Mouse (Mus musculus) heart, postnatal 0 days (tissue): ENCODE results near the gene Tmem216. TPM values are rescaled to one million over a fixed set of nuclear protein-coding genes. Genes with fewer than 3 reads are reported as not detected.
A peak's percentile ranks its signal among the peaks of the same experiment; 100 is the strongest.

ENCODE experiments used
- ATAC-seq: fragments of 200-750 bp; cut with Nextera tagmentation; 2 replicates; pipeline ENCODE4 v1.8.0; 2017; ENCODE audit warnings: low read depth, moderate number of reproducible peaks, moderate library complexity; ENCODE audit not compliant: insufficient read depth
- DNase-seq: peaks from one replicate; pipeline ENCODE4 v3.0.0-alpha.2; 2016; ENCODE audit warnings: low spot score
- H3K27ac ChIP-seq: fragments of 300-500 bp; sonication (generic); 2 replicates; pipeline ENCODE4 v1.5.1; 2014; ENCODE audit warnings: low read depth, mild to moderate bottlenecking
- H3K27me3 ChIP-seq: fragments of 300-500 bp; sonication (generic); 2 replicates; pipeline ENCODE4 v1.6.1; 2014; ENCODE audit warnings: low read length, mixed read lengths; ENCODE audit not compliant: control insufficient read depth, insufficient read depth
- H3K36me3 ChIP-seq: fragments of 300-500 bp; sonication (generic); replicated peaks from 2 replicates; pipeline ENCODE4 v1.6.1; 2014; ENCODE audit warnings: low read length, mixed read lengths; ENCODE audit not compliant: control insufficient read depth, insufficient read depth
- H3K4me1 ChIP-seq: fragments of 300-500 bp; sonication (generic); 2 replicates; pipeline ENCODE4 v1.6.1; 2014; ENCODE audit warnings: antibody characterized with exemption; ENCODE audit not compliant: control insufficient read depth, insufficient read depth
- H3K4me2 ChIP-seq: fragments of 300-500 bp; sonication (generic); 2 replicates; pipeline ENCODE4 v1.6.1; 2014; ENCODE audit warnings: low read depth, mild to moderate bottlenecking, low read length, moderate library complexity
- H3K4me3 ChIP-seq: fragments of 300-500 bp; sonication (generic); 2 replicates; pipeline ENCODE4 v1.5.1; 2014; ENCODE audit warnings: low read depth, low read length
- H3K9ac ChIP-seq: fragments of 300-500 bp; sonication (generic); replicated peaks from 2 replicates; pipeline ENCODE4 v1.6.1; 2014; ENCODE audit warnings: low read depth, low read length, mixed read lengths
- H3K9me3 ChIP-seq: fragments of 300-500 bp; sonication (generic); replicated peaks from 2 replicates; pipeline ENCODE4 v1.6.1; 2016; ENCODE audit warnings: low read length; ENCODE audit not compliant: control insufficient read depth
- CTCF ChIP-seq: IDR thresholded peaks from 2 replicates; pipeline ENCODE4 v1.5.1; 2016; ENCODE audit warnings: antibody characterized with exemption, control low read depth, low read depth
- EP300 ChIP-seq: IDR thresholded peaks from 2 replicates; pipeline ENCODE4 v1.6.1; 2016; ENCODE audit warnings: antibody characterized with exemption, low read depth
- WGBS: fragments of 180-500 bp; shearing (Covaris S2); extraction: QIAGEN DNeasy Blood & Tissue Kit; methylation state at CpG from one replicate; pipeline ENCODE4 v1.1.7; 2014; 5-methylcytosine and 5-hydroxymethylcytosine counted together
- polyA plus RNA-seq: library from polyadenylated mRNA; unstranded; fragments of >200 nt; fragmentation: Nextera tagmentation; extraction: Ambion mirVana; gene quantifications from 2 replicates; pipeline ENCODE4 v1.2.1, GENCODE M21; 2015
- total RNA-seq: library from RNA; depleted of rRNA; stranded (reverse); fragments of >200 nt; gene quantifications from 2 replicates; pipeline ENCODE4 v1.2.3, GENCODE M21; 2014; ENCODE audit warnings: low replicate concordance

Tmem216 gene
- total and polyA plus RNA-seq, 2 experiments from 2014 or later: 12.7 to 12.9 TPM

DNA sequence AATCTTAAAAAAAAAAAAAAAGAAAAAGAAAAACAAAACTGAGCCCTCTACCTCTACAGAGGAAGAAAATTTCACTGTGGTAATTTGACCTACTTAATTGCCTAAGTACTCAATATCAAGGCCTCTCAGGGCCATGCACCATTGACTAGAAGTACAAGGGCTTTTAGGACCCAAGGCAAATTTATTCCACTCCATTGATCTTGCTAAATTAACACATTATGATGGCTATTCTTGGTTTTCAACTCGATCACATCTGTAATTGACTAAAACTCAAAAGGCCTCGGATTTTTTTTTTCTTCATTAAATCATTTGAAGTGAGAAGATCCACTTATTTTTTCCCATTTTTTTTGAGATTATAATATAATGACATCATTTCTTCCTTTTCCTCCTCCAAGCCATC lies 1.4 kb upstream of the Tmem216 start:
- Histone ChIP-seq H3K9me3 (no peaks in the 10 kb centered on the region), H3K9ac (no peak overlapping the region), H3K4me3 (no peak overlapping the region), H3K27ac (no peak overlapping the region), H3K4me2 (no peak overlapping the region), H3K27me3 (no peaks in the 10 kb centered on the region), H3K36me3 (no peaks in the 10 kb centered on the region), H3K4me1 (peaks cover 18% of the 10 kb centered on the region; the same call in 1 of the 2 replicates)
- TF ChIP-seq EP300: no peak
- no peak for TF ChIP-seq CTCF
- no peak for ATAC-seq
- 75% methylated on average over 2 of the region's 2 CpGs for WGBS
- DNase-seq: no peak

DNA sequence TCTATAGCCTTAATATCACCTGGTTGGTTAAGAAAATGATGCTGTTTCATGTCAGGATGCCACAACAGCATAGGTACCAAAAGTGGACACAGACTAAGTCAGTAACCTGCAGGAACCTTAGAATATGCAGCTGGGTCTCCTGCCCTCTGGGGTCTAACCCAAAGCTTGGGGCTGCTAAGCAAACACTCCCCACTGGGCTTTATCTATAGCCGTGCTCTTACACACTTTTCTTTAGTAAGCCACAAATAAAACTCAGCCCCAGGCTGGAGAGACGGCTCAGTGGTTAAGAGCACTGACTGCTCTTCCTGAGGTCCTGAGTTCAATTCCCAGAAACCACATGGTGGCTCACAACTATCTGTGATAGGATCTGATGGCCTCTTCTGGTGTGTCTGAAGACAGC lies 963 bp upstream of the Tmem216 start:
- Histone ChIP-seq H3K4me3 (no peak overlapping the region), H3K9ac (no peak overlapping the region), H3K9me3 (no peaks in the 10 kb centered on the region), H3K4me1 (peaks cover 17% of the 10 kb centered on the region; the same call in 1 of the 2 replicates), H3K27me3 (no peaks in the 10 kb centered on the region), H3K27ac (no peak overlapping the region), H3K4me2 (no peak overlapping the region), H3K36me3 (peaks cover under 1% of the 10 kb centered on the region; the same call in 1 of the 2 replicates)
- DNase-seq (no peak), ATAC-seq (no peak)
- WGBS: 64% methylated on average over 2 of the region's 2 CpGs
- TF ChIP-seq EP300: no peak
- TF ChIP-seq CTCF: no peak

DNA sequence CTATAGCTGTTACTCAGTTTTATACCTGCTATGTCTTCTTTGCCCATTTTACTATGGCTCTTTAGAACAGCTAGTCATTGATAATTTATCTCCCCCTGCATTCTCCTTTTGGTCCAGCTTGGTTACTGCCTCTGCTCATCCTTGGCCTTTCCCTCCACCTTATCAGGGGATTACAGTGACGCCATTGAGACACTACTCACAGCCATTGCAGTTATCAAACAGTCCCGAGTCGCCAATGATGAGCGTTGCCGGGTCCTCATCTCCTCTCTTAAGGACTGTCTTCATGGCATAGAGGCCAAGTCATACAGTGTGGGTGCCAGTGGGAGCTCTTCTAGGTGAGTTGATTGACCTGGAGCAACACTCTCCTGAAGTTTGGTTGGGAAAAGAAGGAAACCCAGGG lies 16.6 kb downstream of the Tmem216 start:
- Histone ChIP-seq H3K36me3 (peaks cover 89% of the 10 kb centered on the region), H3K9ac (no peak overlapping the region), H3K4me1 (no peaks in the 10 kb centered on the region), H3K4me3 (no peak overlapping the region), H3K9me3 (no peaks in the 10 kb centered on the region), H3K4me2 (no peak overlapping the region), H3K27ac (no peak overlapping the region), H3K27me3 (no peaks in the 10 kb centered on the region)
- TF ChIP-seq CTCF (no peak), EP300 (no peak)
- WGBS: 82% methylated on average over 5 of the region's 5 CpGs
- ATAC-seq (no peak), DNase-seq (no peak)

DNA sequence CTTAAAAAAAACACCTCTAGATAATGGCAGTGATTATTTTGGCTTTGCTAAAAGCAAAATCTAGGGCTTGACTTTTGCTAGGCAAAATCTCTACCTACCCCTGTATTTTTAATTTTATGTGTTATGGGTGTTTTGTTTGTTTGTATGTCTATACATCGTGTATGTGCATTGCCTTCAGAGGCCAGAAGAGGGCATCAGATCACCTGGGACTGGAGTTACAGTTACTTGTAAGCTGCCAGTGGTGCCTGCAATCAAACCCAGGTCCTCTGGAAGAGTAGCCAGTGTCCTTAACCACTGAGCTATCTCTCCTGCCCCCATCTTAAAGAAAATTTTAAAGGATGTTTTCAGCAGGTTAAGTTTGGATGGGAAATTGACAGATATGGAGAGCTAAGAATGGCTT lies 26.0 kb downstream of the Tmem216 start:
- 93% methylated on average over 1 of the region's 1 CpGs for WGBS
- Histone ChIP-seq H3K27ac (no peak overlapping the region), H3K36me3 (peaks cover 50% of the 10 kb centered on the region), H3K9ac (no peak overlapping the region), H3K27me3 (no peaks in the 10 kb centered on the region), H3K9me3 (no peaks in the 10 kb centered on the region), H3K4me2 (no peak overlapping the region), H3K4me1 (peaks cover 11% of the 10 kb centered on the region; the same call in 1 of the 2 replicates), H3K4me3 (no peak overlapping the region)
- ATAC-seq (no peak), DNase-seq (no peak)
- no peak for TF ChIP-seq EP300
- peak; percentile 13; the same call in 1 of the 2 replicates for TF ChIP-seq CTCF

DNA sequence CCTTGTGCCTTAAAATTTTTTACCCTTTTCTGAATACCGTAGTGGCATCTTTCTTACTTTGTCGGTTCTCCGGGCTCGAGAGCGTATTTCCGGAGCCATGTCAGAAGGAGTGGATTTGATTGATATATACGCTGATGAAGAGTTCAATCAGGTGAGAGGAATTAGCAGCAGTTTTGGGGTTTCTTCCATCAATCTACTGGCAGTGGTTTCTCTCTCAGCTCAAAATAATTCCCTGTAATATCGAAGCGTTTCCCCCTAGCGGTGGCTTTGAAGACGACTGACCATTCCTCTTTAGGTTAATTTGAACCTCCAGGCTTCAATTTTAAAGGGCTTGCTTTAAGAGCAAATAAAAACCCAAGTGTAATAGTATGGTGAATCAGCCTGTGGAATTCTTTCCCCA lies 30.1 kb downstream of the Tmem216 start, which contains the start of gene Sdhaf2:
TSS of gene Sdhaf2 (minus strand) at position 233 of the 400 bp plus-strand sequence.
- Histone ChIP-seq H3K36me3 (0 out of 2 replicates have a peak, but pooled peaks cover 14% of the 10 kb centered on the region), H3K4me1 (peaks cover 16% of the 10 kb centered on the region), H3K27me3 (no peaks in the 10 kb centered on the region), H3K9ac (peak within 1 kb of the TSS; percentile 98), H3K9me3 (no peaks in the 10 kb centered on the region), H3K27ac (peak within 1 kb of the TSS; percentile 99), H3K4me2 (peak within 1 kb of the TSS; percentile 74), H3K4me3 (peak within 1 kb of the TSS; percentile 82)
- TF ChIP-seq EP300 (no peak), CTCF (peak; percentile 62)
- ATAC-seq: no peak; the same call in 1 of the 2 replicates
- WGBS: 0% methylated on average over 11 of the region's 11 CpGs
- peak; percentile 78 for DNase-seq
